Mouse (Mus musculus) myocyte (in vitro differentiated cells): ENCODE results near the gene Coa7.

Experiments used
- MAX ChIP-seq: IDR thresholded peaks from one replicate; pipeline ENCODE4 v1.6.1; 2011; ENCODE audit warnings: low read depth, mild to moderate bottlenecking, control low read depth
- MYOD1 ChIP-seq, 3 experiments: IDR thresholded peaks; one replicate each; pipeline ENCODE4 v1.6.1; 2011; ENCODE audit warnings: control low read depth in 2 of 3, low read depth in 2 of 3, mild to moderate bottlenecking in 2 of 3, moderate library complexity in 1 of 3; ENCODE audit not compliant: insufficient read length in 2 of 3, control insufficient read depth in 1 of 3
- MYOG ChIP-seq, 3 experiments: IDR thresholded peaks; one replicate each; pipeline ENCODE4 v1.6.1; 2011; ENCODE audit warnings: control low read depth in 2 of 3, low read depth in 2 of 3, mild to moderate bottlenecking in 2 of 3; ENCODE audit not compliant: insufficient read length in 2 of 3, control insufficient read depth in 1 of 3, insufficient read depth in 1 of 3
- POLR2A ChIP-seq: IDR thresholded peaks from one replicate; pipeline ENCODE4 v1.6.1; 2011; ENCODE audit warnings: low read depth, mild to moderate bottlenecking, control low read depth, moderate library complexity; ENCODE audit not compliant: insufficient read length
- REST ChIP-seq: IDR thresholded peaks from one replicate; pipeline ENCODE4 v1.6.1; 2011; ENCODE audit warnings: mild to moderate bottlenecking, control low read depth, moderate library complexity; ENCODE audit not compliant: insufficient read depth, insufficient read length
- TCF12 ChIP-seq: IDR thresholded peaks from one replicate; pipeline ENCODE4 v1.6.1; 2011; ENCODE audit warnings: mild to moderate bottlenecking, control low read depth; ENCODE audit not compliant: poor library complexity, insufficient read depth, severe bottlenecking

GRCm38 (mm10) chr4:108387681-108388253, 59.8 kb downstream of the Coa7 start:
- TF ChIP-seq POLR2A (peak; percentile 42), TCF12 (no peak), MAX (no peak), REST (no peak), MYOG (IDR thresholded peaks at IDR 0.05; ENCODE audit: control insufficient read depth in 1 of 3, insufficient read depth in 1 of 3, insufficient read length in 2 of 3, low read depth in 2 of 3) (no peak), MYOD1 (IDR thresholded peaks at IDR 0.05; ENCODE audit: control insufficient read depth in 1 of 3, insufficient read length in 2 of 3, low read depth in 2 of 3) (no peak)
